16 mouse cellular contexts compared by ENCODE assay signal in genomic region chr2:55432104-55432503, GRCm38 (mm10). TPM values are rescaled to one million over a fixed set of nuclear protein-coding genes. Genes with fewer than 3 reads are reported as not detected.
DNase-seq lines count a peak whose midpoint lies in the region; ATAC-seq lines count a peak whose summit lies in the region.
"Had no signal": no experiment of that assay in that cellular context is flagged by ENCODE, and none has a peak within 500 bp of the region (broad histone marks: within the 10 kb centered on the region; RNA-seq: fewer than 3 reads in every experiment).

No protein-coding gene starts in this region.

- no peaks in the 10 kb centered on the region for H3K9me3 ChIP-seq in forebrain, embryonic 11.5 days (ENCODE audit: control insufficient read depth, low read length)
- H3K9me3 ChIP-seq in liver, embryonic 12.5 days (replicated peaks) = no peaks in the 10 kb centered on the region
- no peaks in the 10 kb centered on the region for H3K9me3 ChIP-seq in hindbrain, embryonic 11.5 days (ENCODE audit: control insufficient read depth, low read length)
- H3K9me3 ChIP-seq: embryonic facial prominence, embryonic 12.5 days had no signal

- no peak overlapping the region for H3K4me3 ChIP-seq in forebrain, embryonic 11.5 days (ENCODE audit: low read depth, low read length)
- no peak overlapping the region for H3K4me3 ChIP-seq in liver, embryonic 12.5 days
- H3K4me3 ChIP-seq in hindbrain, embryonic 11.5 days (ENCODE audit: low read depth, low read length) = no peak overlapping the region
- H3K4me3 ChIP-seq: embryonic facial prominence, embryonic 12.5 days; left cerebral cortex, adult 2 months had no signal

- WGBS in forebrain, embryonic 11.5 days = 86% methylated on average over 4 of the region's 4 CpGs
- WGBS in liver, embryonic 12.5 days (ENCODE audit: insufficient replicate concordance) = 56% methylated on average over 4 of the region's 4 CpGs
- WGBS in hindbrain, embryonic 11.5 days = 76% methylated on average over 4 of the region's 4 CpGs

- no peaks in the 10 kb centered on the region for H3K36me3 ChIP-seq in forebrain, embryonic 11.5 days (ENCODE audit: control insufficient read depth, insufficient read depth, low read length)
- no peaks in the 10 kb centered on the region for H3K36me3 ChIP-seq in liver, embryonic 12.5 days
- H3K36me3 ChIP-seq in hindbrain, embryonic 11.5 days (ENCODE audit: control insufficient read depth, insufficient read depth, low read length) = no peaks in the 10 kb centered on the region
- H3K36me3 ChIP-seq: embryonic facial prominence, embryonic 12.5 days had no signal

- no peak overlapping the region for H3K4me2 ChIP-seq in forebrain, embryonic 11.5 days (ENCODE audit: low read depth, low read length, severe bottlenecking)
- no peak overlapping the region for H3K4me2 ChIP-seq in liver, embryonic 12.5 days
- no peak overlapping the region for H3K4me2 ChIP-seq in hindbrain, embryonic 11.5 days (replicated peaks; ENCODE audit: low read depth, low read length)
- H3K4me2 ChIP-seq: embryonic facial prominence, embryonic 12.5 days had no signal

- DNase-seq in heart, adult 11 months = peak; percentile 90
- no peak for DNase-seq in heart, postnatal 25 days (ENCODE audit: low spot score)
- DNase-seq in brain, adult 2 months (ENCODE audit: low read depth, low spot score) = peak; percentile 80
- DNase-seq in cerebellum, postnatal 14 days = peak; percentile 83 to 84
- DNase-seq in heart, postnatal 10 days = peak; percentile 57 to 59
- no peak for DNase-seq in forebrain, embryonic 11.5 days (ENCODE audit: low spot score)
- no peak for DNase-seq in hindbrain, embryonic 11.5 days (ENCODE audit: low spot score)
- DNase-seq: gastrocnemius, postnatal 14 days; kidney, postnatal 36 days; liver; thymus, postnatal 4 days had no signal

- peaks cover 7% of the 10 kb centered on the region for H3K27me3 ChIP-seq in forebrain, embryonic 11.5 days (ENCODE audit: control insufficient read depth, insufficient read depth, low read length)
- peaks cover 24% of the 10 kb centered on the region for H3K27me3 ChIP-seq in liver, embryonic 12.5 days (replicated peaks)
- H3K27me3 ChIP-seq in hindbrain, embryonic 11.5 days (ENCODE audit: control insufficient read depth, insufficient read depth, low read length) = peaks cover 7% of the 10 kb centered on the region; the same call in 1 of the 2 replicates

- no peak overlapping the region for H3K9ac ChIP-seq in forebrain, embryonic 11.5 days (ENCODE audit: low read length)
- H3K9ac ChIP-seq in liver, embryonic 12.5 days = no peak overlapping the region
- no peak overlapping the region for H3K9ac ChIP-seq in hindbrain, embryonic 11.5 days (ENCODE audit: low read depth, low read length)
- H3K9ac ChIP-seq: embryonic facial prominence, embryonic 12.5 days had no signal

- intact Hi-C loops in heart, postnatal 25 days (cut with DNase I) = no loop called here
- intact Hi-C loops in heart, postnatal 10 days (cut with DNase I) = no loop called here

- peaks cover 4% of the 10 kb centered on the region; the same call in 1 of the 2 replicates for H3K4me1 ChIP-seq in forebrain, embryonic 11.5 days (replicated peaks; ENCODE audit: control insufficient read depth, insufficient read depth, low read length)
- no peaks in the 10 kb centered on the region for H3K4me1 ChIP-seq in liver, embryonic 12.5 days
- 0 out of 2 replicates have a peak, but pooled peaks cover 1% of the 10 kb centered on the region for H3K4me1 ChIP-seq in hindbrain, embryonic 11.5 days (replicated peaks; ENCODE audit: control insufficient read depth, insufficient read depth, low read length)

- H3K27ac ChIP-seq in forebrain, embryonic 11.5 days (ENCODE audit: low read depth, low read length) = no peak overlapping the region
- H3K27ac ChIP-seq in liver, embryonic 12.5 days = no peak overlapping the region
- no peak overlapping the region for H3K27ac ChIP-seq in hindbrain, embryonic 11.5 days (ENCODE audit: low read depth, low read length)
- H3K27ac ChIP-seq: embryonic facial prominence, embryonic 12.5 days; left cerebral cortex, adult 2 months had no signal

- no peak for ATAC-seq in forebrain, embryonic 11.5 days (replicated peaks; ENCODE audit: low FRiP score)
- ATAC-seq in liver, embryonic 12.5 days = no peak
- ATAC-seq in hindbrain, embryonic 11.5 days (ENCODE audit: low FRiP score) = no peak
- ATAC-seq: forebrain, embryonic 14.5 days had no signal

RNA-seq across cellular contexts. Expression of gene Kcnj3, which starts 3.7 kb away (rescaled TPM):
- 10 to 100 TPM; 53.0 to 54.5 TPM for total RNA-seq in heart, postnatal 25 days (2021)
- 10 to 100 TPM; 15.3 to 27.8 TPM for total RNA-seq in heart, postnatal 10 days (2021)
- 0.15 and 0.60 TPM in 2 replicates for polyA plus RNA-seq in forebrain, embryonic 11.5 days (2014; fragmentation: Nextera tagmentation; extraction: Ambion mirVana)
- polyA plus RNA-seq in liver, embryonic 12.5 days (2016; fragmentation: Nextera tagmentation; extraction: Ambion mirVana) = 0.10 and 0.14 TPM in 2 replicates
- polyA plus RNA-seq in hindbrain, embryonic 11.5 days (2014; fragmentation: Nextera tagmentation; extraction: Ambion mirVana) = 0.37 and 1.5 TPM in 2 replicates
- total RNA-seq: megakaryocyte progenitor cell, adult 5-6 weeks had no signal

Comparison
In these comparisons a context has a peak if more than half of its experiments do, and no peak if none do; other contexts are left out.
1. DNase-seq: peak in heart, adult 11 months (single experiment), brain, adult 2 months (single experiment), cerebellum, postnatal 14 days (2 of 2) and heart, postnatal 10 days (2 of 2); none in heart, postnatal 25 days (single experiment), forebrain, embryonic 11.5 days (single experiment) and hindbrain, embryonic 11.5 days (single experiment).